Mouse (Mus musculus): ENCODE measurements around the gene Raver2. TPM values are rescaled to one million over a fixed set of nuclear protein-coding genes. Genes with fewer than 3 reads are reported as not detected.

Raver2 gene
- polyA plus RNA-seq, 1 experiment from 2014 or later: 3.9 TPM

- DNase-seq (ENCODE audit: low spot score): no peak
- H3K4me2 ChIP-seq (replicated peaks; ENCODE audit: low read depth): no peak overlapping the region
- ATAC-seq (ENCODE audit: low FRiP score, low TSS enrichment): no peak
- TF ChIP-seq EP300 (optimal IDR thresholded peaks at IDR 0.05) (no peak), CTCF (IDR thresholded peaks at IDR 0.05; ENCODE audit: low read depth) (no peak)
- WGBS: 60% methylated on average over 4 of the region's 4 CpGs
- H3K4me3 ChIP-seq (ENCODE audit: low read depth, low read length): no peak overlapping the region
- H3K4me1 ChIP-seq (replicated peaks; ENCODE audit: control insufficient read depth, insufficient read depth): no peaks in the 10 kb centered on the region
- H3K9ac ChIP-seq (ENCODE audit: low read length): no peak overlapping the region
- H3K27me3 ChIP-seq (ENCODE audit: control insufficient read depth, insufficient read depth, low read length): no peaks in the 10 kb centered on the region
- H3K9me3 ChIP-seq (ENCODE audit: control insufficient read depth, low read length): no peaks in the 10 kb centered on the region
- peaks cover 3% of the 10 kb centered on the region; the same call in 1 of the 2 replicates for H3K36me3 ChIP-seq (ENCODE audit: control insufficient read depth, insufficient read depth, low read length)
- H3K27ac ChIP-seq (replicated peaks): no peak overlapping the region
Measured at GRCm38 (mm10) chr4:101144361-101144760, 75.6 kb downstream of the Raver2 start.

GRCm38 (mm10) chr4:101144790-101145189, 76.0 kb downstream of the Raver2 start:
- no peak for ATAC-seq (ENCODE audit: low FRiP score, low TSS enrichment)
- Histone ChIP-seq H3K27me3 (ENCODE audit: control insufficient read depth, insufficient read depth, low read length) (no peaks in the 10 kb centered on the region), H3K4me2 (replicated peaks; ENCODE audit: low read depth) (no peak overlapping the region), H3K4me1 (replicated peaks; ENCODE audit: control insufficient read depth, insufficient read depth) (no peaks in the 10 kb centered on the region), H3K36me3 (ENCODE audit: control insufficient read depth, insufficient read depth, low read length) (peaks cover 5% of the 10 kb centered on the region; the same call in 1 of the 2 replicates), H3K27ac (replicated peaks) (no peak overlapping the region), H3K9me3 (ENCODE audit: control insufficient read depth, low read length) (no peaks in the 10 kb centered on the region), H3K4me3 (ENCODE audit: low read depth, low read length) (no peak overlapping the region), H3K9ac (ENCODE audit: low read length) (no peak overlapping the region)
- no peak for DNase-seq (ENCODE audit: low spot score)
- 67% methylated on average over 7 of the region's 7 CpGs for WGBS
- TF ChIP-seq EP300 (optimal IDR thresholded peaks at IDR 0.05): no peak
- TF ChIP-seq CTCF (IDR thresholded peaks at IDR 0.05; ENCODE audit: low read depth): no peak

GRCm38 (mm10) chr4:101146047-101146745, 77.4 kb downstream of the Raver2 start:
- no peaks in the 10 kb centered on the region for H3K27me3 ChIP-seq (ENCODE audit: control insufficient read depth, insufficient read depth, low read length)
- H3K4me3 ChIP-seq (ENCODE audit: low read depth, low read length): no peak overlapping the region
- TF ChIP-seq CTCF (IDR thresholded peaks at IDR 0.05; ENCODE audit: low read depth) (peak; percentile 98), EP300 (optimal IDR thresholded peaks at IDR 0.05) (no peak)
- DNase-seq (ENCODE audit: low spot score) (peak; percentile 61), ATAC-seq (ENCODE audit: low FRiP score, low TSS enrichment) (no peak; the same call in 1 of the 2 replicates)
- no peak overlapping the region for H3K4me2 ChIP-seq (replicated peaks; ENCODE audit: low read depth)
- no peaks in the 10 kb centered on the region for H3K4me1 ChIP-seq (replicated peaks; ENCODE audit: control insufficient read depth, insufficient read depth)
- no peak overlapping the region for H3K9ac ChIP-seq (ENCODE audit: low read length)
- no peaks in the 10 kb centered on the region for H3K9me3 ChIP-seq (ENCODE audit: control insufficient read depth, low read length)
- no peak overlapping the region for H3K27ac ChIP-seq (replicated peaks)
- 34% methylated on average over 9 of the region's 9 CpGs for WGBS
- H3K36me3 ChIP-seq (ENCODE audit: control insufficient read depth, insufficient read depth, low read length): peaks cover 10% of the 10 kb centered on the region; the same call in 1 of the 2 replicates

- TF ChIP-seq EP300 (optimal IDR thresholded peaks at IDR 0.05) (no peak), CTCF (IDR thresholded peaks at IDR 0.05; ENCODE audit: low read depth) (peak; percentile 49; the same call in 1 of the 2 replicates)
- Histone ChIP-seq H3K36me3 (ENCODE audit: control insufficient read depth, insufficient read depth, low read length) (peaks cover 7% of the 10 kb centered on the region; the same call in 1 of the 2 replicates), H3K27me3 (ENCODE audit: control insufficient read depth, insufficient read depth, low read length) (no peaks in the 10 kb centered on the region), H3K4me1 (replicated peaks; ENCODE audit: control insufficient read depth, insufficient read depth) (no peaks in the 10 kb centered on the region), H3K4me2 (replicated peaks; ENCODE audit: low read depth) (no peak overlapping the region), H3K9me3 (ENCODE audit: control insufficient read depth, low read length) (no peaks in the 10 kb centered on the region), H3K9ac (ENCODE audit: low read length) (no peak overlapping the region), H3K27ac (replicated peaks) (no peak overlapping the region), H3K4me3 (ENCODE audit: low read depth, low read length) (no peak overlapping the region)
- ATAC-seq (ENCODE audit: low FRiP score, low TSS enrichment) (0 out of 2 replicates have a peak, but pooled peaks have one; percentile 25), DNase-seq (ENCODE audit: low spot score) (no peak)
- WGBS: 85% methylated on average over 11 of the region's 11 CpGs
Measured at GRCm38 (mm10) chr4:101146891-101147655, 78.3 kb downstream of the Raver2 start.

- Histone ChIP-seq H3K9ac (ENCODE audit: low read length) (no peak overlapping the region), H3K4me1 (replicated peaks; ENCODE audit: control insufficient read depth, insufficient read depth) (no peaks in the 10 kb centered on the region), H3K36me3 (ENCODE audit: control insufficient read depth, insufficient read depth, low read length) (peaks cover 32% of the 10 kb centered on the region), H3K4me3 (ENCODE audit: low read depth, low read length) (no peak overlapping the region), H3K27me3 (ENCODE audit: control insufficient read depth, insufficient read depth, low read length) (no peaks in the 10 kb centered on the region), H3K9me3 (ENCODE audit: control insufficient read depth, low read length) (no peaks in the 10 kb centered on the region), H3K27ac (replicated peaks) (no peak overlapping the region), H3K4me2 (replicated peaks; ENCODE audit: low read depth) (no peak overlapping the region)
- TF ChIP-seq CTCF (IDR thresholded peaks at IDR 0.05; ENCODE audit: low read depth) (no peak), EP300 (optimal IDR thresholded peaks at IDR 0.05) (no peak)
- DNase-seq (ENCODE audit: low spot score) (no peak), ATAC-seq (ENCODE audit: low FRiP score, low TSS enrichment) (0 out of 2 replicates have a peak, but pooled peaks have one; percentile 28)
- WGBS: 83% methylated on average over 4 of the region's 4 CpGs
Measured at GRCm38 (mm10) chr4:101155541-101155940, 86.8 kb downstream of the Raver2 start.

Measured in stomach, postnatal 0 days (tissue).